Mouse (Mus musculus): ENCODE results near the gene Usp20. TPM values are rescaled to one million over a fixed set of nuclear protein-coding genes. Genes with fewer than 3 reads are reported as not detected.

The Usp20 gene
- polyA plus RNA-seq, 1 experiment from 2014 or later, result 16.5 TPM

- Histone ChIP-seq H3K4me1 (replicated peaks; ENCODE audit: control insufficient read depth, insufficient read depth, low read length) (peaks cover 17% of the 10 kb centered on the region), H3K9me3 (ENCODE audit: control insufficient read depth, low read length) (no peaks in the 10 kb centered on the region), H3K36me3 (ENCODE audit: control insufficient read depth, insufficient read depth, low read length) (peaks cover 16% of the 10 kb centered on the region), H3K27ac (ENCODE audit: low read length) (peak overlapping the region; percentile 15; the same call in 1 of the 2 replicates), H3K9ac (ENCODE audit: low read length) (peak overlapping the region; percentile 92; the same call in 1 of the 2 replicates), H3K27me3 (ENCODE audit: control insufficient read depth, insufficient read depth, low read depth, low read length) (no peaks in the 10 kb centered on the region), H3K4me3 (ENCODE audit: low read length) (peak overlapping the region; percentile 87), H3K4me2 (ENCODE audit: low read depth, low read length) (peak overlapping the region; percentile 86)
- ATAC-seq (ENCODE audit: low read depth), result no peak
- 18% methylated on average over 5 of the region's 5 CpGs for WGBS
These were observed 29.6 kb upstream of the Usp20 start for GRCm38 (mm10) chr2:30952457-30952823.

GRCm38 (mm10) chr2:30952824-30953490, 29.1 kb upstream of the Usp20 start, which contains the start of gene Tor1b:
Tor1b (plus strand) TSS chr2:30952959.
- Histone ChIP-seq H3K4me1 (replicated peaks; ENCODE audit: control insufficient read depth, insufficient read depth, low read length) (peaks cover 17% of the 10 kb centered on the region), H3K27ac (ENCODE audit: low read length) (peak within 1 kb of the TSS; percentile 89), H3K4me2 (ENCODE audit: low read depth, low read length) (peak within 1 kb of the TSS; percentile 86), H3K27me3 (ENCODE audit: control insufficient read depth, insufficient read depth, low read depth, low read length) (no peaks in the 10 kb centered on the region), H3K36me3 (ENCODE audit: control insufficient read depth, insufficient read depth, low read length) (peaks cover 21% of the 10 kb centered on the region), H3K9ac (ENCODE audit: low read length) (peak within 1 kb of the TSS; percentile 92), H3K9me3 (ENCODE audit: control insufficient read depth, low read length) (no peaks in the 10 kb centered on the region), H3K4me3 (ENCODE audit: low read length) (peak within 1 kb of the TSS; percentile 87)
- peak; percentile 94 for ATAC-seq (ENCODE audit: low read depth)
- under 1% methylated on average over 60 of the region's 60 CpGs for WGBS

GRCm38 (mm10) chr2:30954797-30955196, 27.3 kb upstream of the Usp20 start:
- H3K4me3 ChIP-seq (ENCODE audit: low read length), result no peak overlapping the region
- peaks cover 17% of the 10 kb centered on the region for H3K4me1 ChIP-seq (replicated peaks; ENCODE audit: control insufficient read depth, insufficient read depth, low read length)
- peaks cover 38% of the 10 kb centered on the region for H3K36me3 ChIP-seq (ENCODE audit: control insufficient read depth, insufficient read depth, low read length)
- H3K9ac ChIP-seq (ENCODE audit: low read length), result 0 out of 2 replicates have a peak overlapping the region, but pooled peaks have one; percentile 1
- 52% methylated on average over 6 of the region's 6 CpGs for WGBS
- no peaks in the 10 kb centered on the region for H3K27me3 ChIP-seq (ENCODE audit: control insufficient read depth, insufficient read depth, low read depth, low read length)
- no peaks in the 10 kb centered on the region for H3K9me3 ChIP-seq (ENCODE audit: control insufficient read depth, low read length)
- no peak for ATAC-seq (ENCODE audit: low read depth)
- peak overlapping the region; percentile 86; the same call in 1 of the 2 replicates for H3K4me2 ChIP-seq (ENCODE audit: low read depth, low read length)
- H3K27ac ChIP-seq (ENCODE audit: low read length), result no peak overlapping the region

- Histone ChIP-seq H3K36me3 (ENCODE audit: control insufficient read depth, insufficient read depth, low read length) (peaks cover 53% of the 10 kb centered on the region), H3K4me3 (ENCODE audit: low read length) (no peak overlapping the region), H3K4me1 (replicated peaks; ENCODE audit: control insufficient read depth, insufficient read depth, low read length) (peaks cover 17% of the 10 kb centered on the region), H3K4me2 (ENCODE audit: low read depth, low read length) (no peak overlapping the region), H3K27ac (ENCODE audit: low read length) (no peak overlapping the region), H3K9ac (ENCODE audit: low read length) (no peak overlapping the region), H3K27me3 (ENCODE audit: control insufficient read depth, insufficient read depth, low read depth, low read length) (no peaks in the 10 kb centered on the region), H3K9me3 (ENCODE audit: control insufficient read depth, low read length) (no peaks in the 10 kb centered on the region)
- ATAC-seq (ENCODE audit: low read depth), result no peak
- WGBS, result 83% methylated on average over 4 of the region's 4 CpGs
These were observed 24.6 kb upstream of the Usp20 start for GRCm38 (mm10) chr2:30957511-30957910.

- Histone ChIP-seq H3K4me2 (ENCODE audit: low read depth, low read length) (no peak overlapping the region), H3K36me3 (ENCODE audit: control insufficient read depth, insufficient read depth, low read length) (peaks cover 63% of the 10 kb centered on the region), H3K4me1 (replicated peaks; ENCODE audit: control insufficient read depth, insufficient read depth, low read length) (peaks cover 14% of the 10 kb centered on the region), H3K9ac (ENCODE audit: low read length) (no peak overlapping the region), H3K4me3 (ENCODE audit: low read length) (no peak overlapping the region), H3K27ac (ENCODE audit: low read length) (no peak overlapping the region), H3K9me3 (ENCODE audit: control insufficient read depth, low read length) (no peaks in the 10 kb centered on the region), H3K27me3 (ENCODE audit: control insufficient read depth, insufficient read depth, low read depth, low read length) (no peaks in the 10 kb centered on the region)
- WGBS, result 87% methylated on average over 14 of the region's 14 CpGs
- no peak for ATAC-seq (ENCODE audit: low read depth)
These were observed 23.4 kb upstream of the Usp20 start for GRCm38 (mm10) chr2:30958726-30959125.

GRCm38 (mm10) chr2:30959856-30960255, 22.2 kb upstream of the Usp20 start:
- no peak for ATAC-seq (ENCODE audit: low read depth)
- WGBS, result 37% methylated on average over 5 of the region's 5 CpGs
- Histone ChIP-seq H3K4me2 (ENCODE audit: low read depth, low read length) (no peak overlapping the region), H3K36me3 (ENCODE audit: control insufficient read depth, insufficient read depth, low read length) (peaks cover 72% of the 10 kb centered on the region), H3K4me1 (replicated peaks; ENCODE audit: control insufficient read depth, insufficient read depth, low read length) (peaks cover 2% of the 10 kb centered on the region), H3K9ac (ENCODE audit: low read length) (no peak overlapping the region), H3K4me3 (ENCODE audit: low read length) (no peak overlapping the region), H3K27me3 (ENCODE audit: control insufficient read depth, insufficient read depth, low read depth, low read length) (no peaks in the 10 kb centered on the region), H3K9me3 (ENCODE audit: control insufficient read depth, low read length) (no peaks in the 10 kb centered on the region), H3K27ac (ENCODE audit: low read length) (no peak overlapping the region)

- WGBS, result 81% methylated on average over 11 of the region's 11 CpGs
- no peak overlapping the region for H3K9ac ChIP-seq (ENCODE audit: low read length)
- H3K36me3 ChIP-seq (ENCODE audit: control insufficient read depth, insufficient read depth, low read length), result peaks cover 54% of the 10 kb centered on the region
- H3K4me1 ChIP-seq (replicated peaks; ENCODE audit: control insufficient read depth, insufficient read depth, low read length), result peaks cover 11% of the 10 kb centered on the region
- H3K9me3 ChIP-seq (ENCODE audit: control insufficient read depth, low read length), result no peaks in the 10 kb centered on the region
- no peak overlapping the region for H3K27ac ChIP-seq (ENCODE audit: low read length)
- ATAC-seq (ENCODE audit: low read depth), result no peak
- no peak overlapping the region for H3K4me2 ChIP-seq (ENCODE audit: low read depth, low read length)
- H3K4me3 ChIP-seq (ENCODE audit: low read length), result no peak overlapping the region
- H3K27me3 ChIP-seq (ENCODE audit: control insufficient read depth, insufficient read depth, low read depth, low read length), result no peaks in the 10 kb centered on the region
These were observed 19.4 kb upstream of the Usp20 start for GRCm38 (mm10) chr2:30962570-30963254.

GRCm38 (mm10) chr2:30965627-30966026, 16.5 kb upstream of the Usp20 start:
- Histone ChIP-seq H3K4me3 (ENCODE audit: low read length) (no peak overlapping the region), H3K4me1 (replicated peaks; ENCODE audit: control insufficient read depth, insufficient read depth, low read length) (peaks cover 11% of the 10 kb centered on the region), H3K36me3 (ENCODE audit: control insufficient read depth, insufficient read depth, low read length) (peaks cover 29% of the 10 kb centered on the region), H3K9ac (ENCODE audit: low read length) (no peak overlapping the region), H3K4me2 (ENCODE audit: low read depth, low read length) (no peak overlapping the region), H3K27me3 (ENCODE audit: control insufficient read depth, insufficient read depth, low read depth, low read length) (no peaks in the 10 kb centered on the region), H3K27ac (ENCODE audit: low read length) (no peak overlapping the region), H3K9me3 (ENCODE audit: control insufficient read depth, low read length) (no peaks in the 10 kb centered on the region)
- WGBS, result 96% methylated on average over 8 of the region's 8 CpGs
- ATAC-seq (ENCODE audit: low read depth), result no peak

GRCm38 (mm10) chr2:30966826-30967225, 15.3 kb upstream of the Usp20 start:
- no peaks in the 10 kb centered on the region for H3K27me3 ChIP-seq (ENCODE audit: control insufficient read depth, insufficient read depth, low read depth, low read length)
- no peaks in the 10 kb centered on the region for H3K9me3 ChIP-seq (ENCODE audit: control insufficient read depth, low read length)
- no peak for ATAC-seq (ENCODE audit: low read depth)
- H3K4me2 ChIP-seq (ENCODE audit: low read depth, low read length), result peak overlapping the region; percentile 94
- WGBS, result 10% methylated on average over 16 of the region's 16 CpGs
- H3K4me1 ChIP-seq (replicated peaks; ENCODE audit: control insufficient read depth, insufficient read depth, low read length), result peaks cover 11% of the 10 kb centered on the region
- peak overlapping the region; percentile 98 for H3K9ac ChIP-seq (ENCODE audit: low read length)
- peaks cover 24% of the 10 kb centered on the region for H3K36me3 ChIP-seq (ENCODE audit: control insufficient read depth, insufficient read depth, low read length)
- peak overlapping the region; percentile 100 for H3K4me3 ChIP-seq (ENCODE audit: low read length)
- no peak overlapping the region for H3K27ac ChIP-seq (ENCODE audit: low read length)

Data from lung, embryonic 16.5 days (tissue).